Comparison of ENCODE assay signal across 8 mouse cellular contexts in the genomic region with DNA sequence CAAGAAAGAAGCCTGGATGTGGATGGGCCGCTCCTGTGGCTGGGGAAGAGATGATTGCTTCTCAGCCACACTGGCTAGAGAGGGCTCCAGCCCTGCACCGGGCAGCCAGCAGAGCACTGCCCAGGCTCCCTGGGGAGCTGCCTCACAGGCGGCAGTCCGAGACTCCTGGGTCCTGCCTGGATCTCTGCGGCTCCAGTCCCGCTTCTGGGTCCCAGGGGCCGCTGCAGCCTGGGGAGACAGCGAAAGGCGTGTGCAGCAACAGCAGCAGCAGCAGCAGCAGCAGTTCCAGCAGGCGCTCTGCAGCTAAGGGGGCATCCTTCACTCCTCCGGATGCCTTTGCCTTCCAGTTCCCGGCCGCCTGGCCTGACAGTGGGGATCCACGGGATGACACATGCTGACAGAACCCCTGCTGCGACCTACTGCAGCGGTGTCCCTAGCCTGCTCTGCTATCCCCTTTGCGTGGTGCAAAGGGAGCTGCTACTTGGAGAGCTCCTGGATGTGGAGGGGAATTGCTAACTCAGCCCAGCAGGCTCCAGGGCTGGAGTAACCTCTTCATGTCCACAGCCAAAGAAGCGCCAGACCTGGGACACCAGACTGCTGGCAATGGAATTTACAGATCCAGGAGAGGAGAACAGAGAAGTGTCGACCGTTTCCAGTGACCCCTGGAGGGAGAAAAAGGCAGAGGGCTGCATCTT.
DNase-seq lines count a peak whose midpoint lies in the region; ATAC-seq and TF ChIP-seq lines count a peak whose summit lies in the region.

No protein-coding gene starts in this region.

- H3K36me3 ChIP-seq in thymus, adult 2 months (ENCODE audit: control insufficient read depth, insufficient read depth, low read length) = no peaks in the 10 kb centered on the region
- no peaks in the 10 kb centered on the region for H3K36me3 ChIP-seq in hindbrain, embryonic 11.5 days (ENCODE audit: control insufficient read depth, insufficient read depth, low read length)
- no peaks in the 10 kb centered on the region for H3K36me3 ChIP-seq in stomach, embryonic 16.5 days (ENCODE audit: control insufficient read depth, insufficient read depth, low read length)

- no peaks in the 10 kb centered on the region; the same call in 1 of the 2 replicates for H3K27me3 ChIP-seq in thymus, adult 2 months (ENCODE audit: control insufficient read depth, insufficient read depth, low read length)
- H3K27me3 ChIP-seq in hindbrain, embryonic 11.5 days (ENCODE audit: control insufficient read depth, insufficient read depth, low read length) = no peaks in the 10 kb centered on the region
- H3K27me3 ChIP-seq in stomach, embryonic 16.5 days (ENCODE audit: control insufficient read depth, insufficient read depth, low read length) = no peaks in the 10 kb centered on the region

- peak overlapping the region; percentile 12; the same call in 1 of the 2 replicates for H3K9ac ChIP-seq in hindbrain, embryonic 11.5 days (ENCODE audit: low read depth, low read length)
- H3K9ac ChIP-seq in stomach, embryonic 16.5 days (ENCODE audit: low read length) = peak overlapping the region; percentile 49

- H3K27ac ChIP-seq in thymus, adult 2 months (ENCODE audit: control insufficient read depth, insufficient read depth, low read length) = no peak overlapping the region
- H3K27ac ChIP-seq in hindbrain, embryonic 11.5 days (ENCODE audit: low read depth, low read length) = no peak overlapping the region
- no peak overlapping the region for H3K27ac ChIP-seq in stomach, embryonic 16.5 days (ENCODE audit: low read length)

- 19% methylated on average over 20 of the region's 20 CpGs for WGBS in thymus, adult 2 months
- WGBS in hindbrain, embryonic 11.5 days = 3% methylated on average over 20 of the region's 20 CpGs
- 4% methylated on average over 20 of the region's 20 CpGs for WGBS in stomach, embryonic 16.5 days

- no peaks in the 10 kb centered on the region for H3K4me1 ChIP-seq in thymus, adult 2 months (replicated peaks; ENCODE audit: control insufficient read depth, insufficient read depth, low read length)
- H3K4me1 ChIP-seq in hindbrain, embryonic 11.5 days (replicated peaks; ENCODE audit: control insufficient read depth, insufficient read depth, low read length) = peaks cover 4% of the 10 kb centered on the region
- no peaks in the 10 kb centered on the region for H3K4me1 ChIP-seq in stomach, embryonic 16.5 days (ENCODE audit: control insufficient read depth, insufficient read depth, low read length)

- H3K4me2 ChIP-seq in hindbrain, embryonic 11.5 days (replicated peaks; ENCODE audit: low read depth, low read length) = peak overlapping the region; percentile 39
- peak overlapping the region; percentile 40 for H3K4me2 ChIP-seq in stomach, embryonic 16.5 days (ENCODE audit: low read depth, low read length)

- no peak for ATAC-seq in cerebellum, adult (ENCODE audit: insufficient number of reproducible peaks, low FRiP score, low TSS enrichment)
- ATAC-seq in hindbrain, embryonic 11.5 days (ENCODE audit: low FRiP score) = peak; percentile 57
- ATAC-seq in stomach, embryonic 16.5 days (ENCODE audit: insufficient read depth, low FRiP score) = no peak; the same call in 1 of the 2 replicates
- no peak for ATAC-seq in activated CD4-positive, CD25-positive, alpha-beta regulatory T cell, adult 4 months

- TF ChIP-seq CTCF in thymus, adult 2 months (IDR thresholded peaks at IDR 0.05; ENCODE audit: borderline replicate concordance, control insufficient read depth, extremely low read depth, insufficient read depth, low read length, poor library complexity) = 0 out of 2 replicates have a peak, but pooled peaks have one; percentile 20

- H3K4me3 ChIP-seq in thymus, adult 2 months (ENCODE audit: control insufficient read depth, insufficient read depth, low read length) = no peak overlapping the region
- 0 out of 2 replicates have a peak overlapping the region, but pooled peaks have one; percentile 4 for H3K4me3 ChIP-seq in hindbrain, embryonic 11.5 days (ENCODE audit: low read depth, low read length)
- H3K4me3 ChIP-seq in stomach, embryonic 16.5 days (replicated peaks; ENCODE audit: low read length) = peak overlapping the region; percentile 14

- DNase-seq in cerebellum, postnatal 10 days = peak; percentile 7 to 20
- no peak for DNase-seq in thymus, adult 2 months
- DNase-seq in thymus, postnatal 10 days (ENCODE audit: low spot score in 2 of 2) = no peak
- DNase-seq in hindbrain, embryonic 11.5 days (ENCODE audit: low spot score) = peak; percentile 44
- DNase-seq in lung, postnatal 10 days = peak; percentile 30

- no peaks in the 10 kb centered on the region for H3K9me3 ChIP-seq in hindbrain, embryonic 11.5 days (ENCODE audit: control insufficient read depth, low read length)
- H3K9me3 ChIP-seq in stomach, embryonic 16.5 days (replicated peaks; ENCODE audit: control insufficient read depth, low read length) = no peaks in the 10 kb centered on the region

- no peak for TF ChIP-seq POLR2A in thymus, adult 2 months (IDR thresholded peaks at IDR 0.05; ENCODE audit: control insufficient read depth, extremely low read depth, insufficient read depth, low read length, poor library complexity)

Comparison
In these comparisons a context has a peak if more than half of its experiments do, and no peak if none do; other contexts are left out.
1. DNase-seq: peak in cerebellum, postnatal 10 days (2 of 2), hindbrain, embryonic 11.5 days (single experiment) and lung, postnatal 10 days (single experiment); none in thymus, adult 2 months (single experiment) and thymus, postnatal 10 days (0 of 2).